10 mouse cellular contexts compared by ENCODE assay signal in genomic region chr9:64604217-64604711, GRCm38 (mm10).
DNase-seq lines count a peak whose midpoint lies in the region; ATAC-seq and TF ChIP-seq lines count a peak whose summit lies in the region.
"Had no signal": no experiment of that assay in that cellular context is flagged by ENCODE, and none has a peak within 500 bp of the region (broad histone marks: within the 10 kb centered on the region; RNA-seq: fewer than 3 reads in every experiment).

No protein-coding gene starts in this region.

- no peak overlapping the region for H3K4me2 ChIP-seq in hindbrain, embryonic 13.5 days
- no peak overlapping the region for H3K4me2 ChIP-seq in hindbrain, embryonic 11.5 days (replicated peaks; ENCODE audit: low read depth, low read length)
- H3K4me2 ChIP-seq in neural tube, embryonic 13.5 days, result no peak overlapping the region
- no peak overlapping the region for H3K4me2 ChIP-seq in midbrain, postnatal 0 days (ENCODE audit: low read depth, low read length, poor library complexity, severe bottlenecking)

- H3K36me3 ChIP-seq in hindbrain, embryonic 13.5 days, result no peaks in the 10 kb centered on the region
- H3K36me3 ChIP-seq in hindbrain, embryonic 11.5 days (ENCODE audit: control insufficient read depth, insufficient read depth, low read length), result no peaks in the 10 kb centered on the region
- no peaks in the 10 kb centered on the region for H3K36me3 ChIP-seq in neural tube, embryonic 13.5 days
- no peaks in the 10 kb centered on the region for H3K36me3 ChIP-seq in midbrain, postnatal 0 days (ENCODE audit: insufficient read depth, low read length)

- TF ChIP-seq CTCF in midbrain, postnatal 0 days (IDR thresholded peaks at IDR 0.05), result no peak

- H3K9ac ChIP-seq in hindbrain, embryonic 13.5 days, result no peak overlapping the region
- H3K9ac ChIP-seq in hindbrain, embryonic 11.5 days (ENCODE audit: low read depth, low read length), result no peak overlapping the region
- H3K9ac ChIP-seq in neural tube, embryonic 13.5 days, result no peak overlapping the region
- no peak overlapping the region for H3K9ac ChIP-seq in midbrain, postnatal 0 days (replicated peaks; ENCODE audit: low read length, poor library complexity, severe bottlenecking)
- H3K9ac ChIP-seq: liver, embryonic 14.5 days had no signal

- WGBS in hindbrain, embryonic 13.5 days, result 50% methylated on average over 7 of the region's 7 CpGs
- WGBS in hindbrain, embryonic 11.5 days, result 79% methylated on average over 7 of the region's 7 CpGs
- 38% methylated on average over 7 of the region's 7 CpGs for WGBS in neural tube, embryonic 13.5 days
- WGBS in midbrain, postnatal 0 days, result 34% methylated on average over 7 of the region's 7 CpGs

- peak overlapping the region; percentile 58; the same call in 1 of the 2 replicates for H3K27ac ChIP-seq in hindbrain, embryonic 13.5 days
- no peak overlapping the region for H3K27ac ChIP-seq in hindbrain, embryonic 11.5 days (ENCODE audit: low read depth, low read length)
- H3K27ac ChIP-seq in neural tube, embryonic 13.5 days (replicated peaks), result peak overlapping the region; percentile 39
- H3K27ac ChIP-seq in midbrain, postnatal 0 days (ENCODE audit: low read depth, low read length), result peak overlapping the region; percentile 32
- H3K27ac ChIP-seq: liver, embryonic 14.5 days had no signal

- H3K27me3 ChIP-seq in hindbrain, embryonic 13.5 days, result peaks cover 16% of the 10 kb centered on the region; the same call in 1 of the 2 replicates
- H3K27me3 ChIP-seq in hindbrain, embryonic 11.5 days (ENCODE audit: control insufficient read depth, insufficient read depth, low read length), result no peaks in the 10 kb centered on the region
- H3K27me3 ChIP-seq in neural tube, embryonic 13.5 days, result 0 out of 2 replicates have a peak, but pooled peaks cover 3% of the 10 kb centered on the region
- no peaks in the 10 kb centered on the region for H3K27me3 ChIP-seq in midbrain, postnatal 0 days (ENCODE audit: insufficient read depth, low read length)

- H3K9me3 ChIP-seq in hindbrain, embryonic 13.5 days, result no peaks in the 10 kb centered on the region
- no peaks in the 10 kb centered on the region for H3K9me3 ChIP-seq in hindbrain, embryonic 11.5 days (ENCODE audit: control insufficient read depth, low read length)
- H3K9me3 ChIP-seq in neural tube, embryonic 13.5 days, result no peaks in the 10 kb centered on the region
- no peaks in the 10 kb centered on the region for H3K9me3 ChIP-seq in midbrain, postnatal 0 days (ENCODE audit: low read length)

- no peak overlapping the region for H3K4me3 ChIP-seq in hindbrain, embryonic 13.5 days
- no peak overlapping the region for H3K4me3 ChIP-seq in hindbrain, embryonic 11.5 days (ENCODE audit: low read depth, low read length)
- no peak overlapping the region for H3K4me3 ChIP-seq in neural tube, embryonic 13.5 days
- H3K4me3 ChIP-seq in midbrain, postnatal 0 days (ENCODE audit: low read depth, low read length), result no peak overlapping the region

- H3K4me1 ChIP-seq in hindbrain, embryonic 13.5 days (replicated peaks), result peaks cover 55% of the 10 kb centered on the region
- peaks cover 4% of the 10 kb centered on the region for H3K4me1 ChIP-seq in hindbrain, embryonic 11.5 days (replicated peaks; ENCODE audit: control insufficient read depth, insufficient read depth, low read length)
- H3K4me1 ChIP-seq in neural tube, embryonic 13.5 days (replicated peaks), result peaks cover 50% of the 10 kb centered on the region
- H3K4me1 ChIP-seq in midbrain, postnatal 0 days (ENCODE audit: insufficient read depth, low read length), result peaks cover 8% of the 10 kb centered on the region; the same call in 1 of the 2 replicates

- no peak for DNase-seq in hindbrain, embryonic 11.5 days (ENCODE audit: low spot score)
- no peak for DNase-seq in neural tube, embryonic 10.5 days (ENCODE audit: extremely low spot score, low spot score)
- peak; percentile 45 to 54 for DNase-seq in cerebellum, postnatal 25 days
- DNase-seq in midbrain, postnatal 0 days (ENCODE audit: low spot score), result peak; percentile 91
- no peak for DNase-seq in urinary bladder, postnatal 14 days (ENCODE audit: low spot score)
- DNase-seq in left cerebral cortex, adult 9 months (ENCODE audit: low spot score in 2 of 2), result no peak
- DNase-seq: kidney, postnatal 10 days had no signal

- peak; percentile 22; the same call in 1 of the 2 replicates for ATAC-seq in hindbrain, embryonic 13.5 days (ENCODE audit: low FRiP score)
- no peak for ATAC-seq in hindbrain, embryonic 11.5 days (ENCODE audit: low FRiP score)
- peak; percentile 46; the same call in 1 of the 2 replicates for ATAC-seq in neural tube, embryonic 13.5 days (ENCODE audit: low read depth)
- no peak for ATAC-seq in midbrain, postnatal 0 days (ENCODE audit: low FRiP score)

Comparison
In these comparisons a context has a peak if more than half of its experiments do, and no peak if none do; other contexts are left out.
1. ATAC-seq: peak in hindbrain, embryonic 13.5 days (single experiment) and neural tube, embryonic 13.5 days (single experiment); none in hindbrain, embryonic 11.5 days (single experiment) and midbrain, postnatal 0 days (single experiment).
2. DNase-seq: peak in cerebellum, postnatal 25 days (2 of 2) and midbrain, postnatal 0 days (single experiment); none in hindbrain, embryonic 11.5 days (single experiment), neural tube, embryonic 10.5 days (single experiment), urinary bladder, postnatal 14 days (single experiment) and left cerebral cortex, adult 9 months (0 of 2).